Mouse (Mus musculus): ENCODE results near the gene Dzip1.
A peak's percentile ranks its signal among the peaks of the same experiment; 100 is the strongest.

Dzip1 gene

DNA sequence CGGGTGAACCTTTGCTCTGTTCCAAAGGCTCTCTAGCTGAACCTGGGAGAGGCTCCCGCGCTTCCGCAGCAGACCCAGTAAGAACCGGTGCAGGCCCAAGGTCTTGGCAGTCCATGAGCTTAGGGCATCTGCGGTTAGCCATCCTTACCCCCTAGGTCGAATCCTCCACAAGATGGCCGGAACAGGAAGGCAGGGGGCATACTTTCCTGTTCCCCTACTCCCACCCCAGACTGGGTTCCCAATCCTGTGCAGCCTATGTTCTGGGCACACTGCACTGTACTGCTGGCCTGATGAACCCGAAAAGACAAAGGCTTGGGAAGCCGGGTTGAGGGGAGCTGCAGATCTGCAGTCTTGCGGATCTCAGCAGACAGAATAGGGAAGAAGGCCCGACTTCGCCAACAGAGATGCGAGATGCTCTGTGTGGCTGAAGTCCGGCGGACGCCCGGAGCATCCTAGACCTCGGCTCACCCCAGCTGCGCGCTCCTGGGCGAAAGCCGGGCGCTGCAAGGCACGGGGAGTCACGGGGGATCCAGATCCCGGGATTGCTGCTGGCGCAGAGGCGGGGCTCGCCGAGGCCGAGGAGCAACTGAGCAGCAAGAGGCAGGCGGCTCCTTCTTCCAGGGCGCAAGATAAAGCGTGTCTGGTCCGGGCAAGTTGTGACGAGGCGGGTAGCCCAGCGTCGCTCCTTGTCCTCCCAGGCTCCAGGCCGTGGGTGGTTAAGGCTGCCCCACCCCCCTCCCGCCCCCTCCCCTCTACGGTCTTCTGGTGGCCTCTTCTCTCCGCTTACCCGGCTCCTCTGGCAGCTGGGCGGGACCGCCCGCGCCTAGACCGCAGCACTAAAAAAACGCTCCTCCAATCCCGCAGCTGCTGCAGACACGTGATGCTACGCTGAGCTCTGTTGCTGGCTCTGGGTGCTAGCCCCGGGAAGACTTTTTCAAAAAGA is at the start of gene Dzip1:
TSS of gene Dzip1 (minus strand) at position 788 of the 943 bp plus-strand sequence.
- DNase-seq (ENCODE audit: low read depth, low spot score): no peak

DNA sequence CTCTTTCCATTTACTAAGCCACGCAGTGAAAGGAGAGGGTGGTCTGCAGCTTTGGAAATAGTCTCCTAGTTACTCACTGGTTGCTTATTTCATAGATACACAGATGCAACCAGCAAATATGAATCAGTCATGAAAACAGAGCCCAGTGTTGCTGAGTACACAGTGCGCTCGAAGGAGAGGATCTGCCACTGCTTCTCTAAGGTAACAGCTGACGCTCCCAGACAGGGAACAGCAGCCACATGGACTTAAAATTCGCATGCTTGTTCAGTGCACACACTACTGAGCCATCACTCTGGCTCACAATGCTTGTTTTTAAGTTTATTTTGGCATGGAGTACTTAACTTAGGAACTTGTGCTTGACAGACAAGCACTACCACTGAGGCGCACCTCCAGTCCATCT is 47.0 kb upstream of the Dzip1 start:
- no peak for DNase-seq (ENCODE audit: low read depth, low spot score)

DNA sequence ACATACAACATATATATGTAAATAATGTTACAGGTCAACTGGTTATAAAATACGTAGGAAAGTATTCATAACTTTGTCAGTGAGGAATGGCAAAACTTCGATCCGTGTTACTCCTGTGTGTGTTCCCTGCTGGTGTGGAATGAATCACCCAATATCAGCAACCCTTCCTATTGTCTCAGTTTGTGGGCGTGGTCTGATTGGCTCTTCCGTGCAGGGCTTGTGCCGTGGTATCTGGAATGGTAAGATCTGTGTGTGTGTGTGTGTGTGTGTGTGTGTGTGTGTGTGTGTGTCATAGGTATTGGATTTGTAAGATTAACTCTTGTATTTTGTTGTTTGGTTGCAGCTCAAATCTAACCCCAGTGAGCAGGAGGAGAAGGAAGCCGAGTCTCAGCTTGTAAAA is 42.4 kb upstream of the Dzip1 start:
- DNase-seq (ENCODE audit: low read depth, low spot score): no peak

DNA sequence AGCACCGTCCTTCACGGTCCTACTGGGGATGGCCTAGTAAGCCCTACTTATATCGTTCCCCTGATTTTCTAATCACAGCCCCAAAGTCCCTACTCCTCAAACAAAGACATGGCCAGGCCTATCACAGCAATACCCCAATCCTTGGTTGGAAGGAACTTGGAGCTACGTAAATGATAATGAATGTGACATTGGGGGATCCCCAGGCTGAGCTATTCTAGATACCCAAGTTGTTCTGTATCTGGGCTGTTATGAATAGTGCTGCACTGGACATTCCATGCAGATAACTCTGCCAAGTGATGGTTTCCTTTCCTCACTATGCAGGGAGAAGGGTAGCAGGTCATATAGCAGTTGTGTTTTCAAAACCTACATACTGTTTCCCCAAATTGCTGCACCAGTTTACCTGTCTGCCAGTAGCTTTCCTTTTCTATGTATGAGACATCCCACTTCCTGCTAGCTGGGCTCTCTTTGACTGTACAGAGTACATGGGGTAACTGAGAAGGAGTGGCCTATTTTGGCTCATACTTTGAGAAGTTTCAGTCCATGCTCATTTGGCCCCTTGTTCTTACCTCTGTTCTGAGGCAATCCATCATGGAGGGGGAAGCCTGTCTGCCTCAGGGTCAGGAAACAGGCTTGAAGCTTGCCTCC is 40.2 kb upstream of the Dzip1 start:
- DNase-seq (ENCODE audit: low read depth, low spot score): no peak

DNA sequence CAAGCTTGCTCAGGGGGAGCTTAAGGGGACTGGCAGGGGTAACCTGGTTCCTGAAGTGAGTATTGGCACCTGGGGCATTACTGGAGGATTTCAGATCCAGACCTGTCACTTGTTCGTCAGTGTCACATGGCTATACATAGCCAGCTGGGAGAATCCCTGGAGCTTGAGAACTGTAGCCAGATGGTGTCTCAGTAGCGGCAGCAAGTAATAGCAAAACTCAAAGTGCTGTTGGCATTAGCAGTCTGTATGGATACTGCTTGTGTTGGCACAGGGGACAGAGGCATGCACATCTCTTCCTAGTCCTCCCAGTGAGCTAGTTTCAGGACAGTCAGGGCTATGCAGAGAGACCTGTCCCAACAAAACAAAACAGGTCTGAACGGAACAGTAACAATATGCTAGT is 32.8 kb upstream of the Dzip1 start:
- DNase-seq (ENCODE audit: low read depth, low spot score): no peak

DNA sequence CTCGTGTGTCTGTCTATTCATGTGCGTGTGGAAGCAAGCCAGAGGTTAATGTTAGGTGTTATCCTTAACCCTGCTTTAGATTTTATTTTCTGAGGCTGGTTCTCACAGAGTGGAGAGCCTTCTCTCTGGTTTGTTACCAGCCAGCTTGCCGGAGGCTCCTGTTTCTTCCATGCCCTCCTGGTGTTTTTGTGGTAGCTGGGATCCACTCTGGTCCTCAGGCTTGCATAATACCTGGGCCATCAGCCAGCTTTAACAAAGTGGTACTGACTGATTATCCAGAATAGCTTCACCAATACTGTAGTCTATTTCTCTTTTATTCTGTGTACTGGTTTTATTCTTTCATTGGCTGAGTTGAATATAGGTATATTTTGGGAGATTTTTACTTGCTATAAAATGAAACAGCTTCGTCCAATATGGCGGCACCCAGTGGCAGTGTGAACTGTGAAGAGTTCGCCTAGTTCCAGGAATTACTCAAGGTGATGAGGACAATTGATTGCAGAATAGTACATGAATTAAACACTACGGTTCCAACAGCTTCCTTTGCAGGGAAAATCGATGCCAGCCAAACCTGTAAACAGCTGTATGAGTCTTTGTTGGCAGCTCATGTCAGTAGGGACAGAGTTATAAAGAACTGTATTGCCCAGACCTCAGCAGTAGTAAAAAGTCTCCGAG is 26.8 kb upstream of the Dzip1 start:
- DNase-seq (ENCODE audit: low read depth, low spot score): no peak

DNA sequence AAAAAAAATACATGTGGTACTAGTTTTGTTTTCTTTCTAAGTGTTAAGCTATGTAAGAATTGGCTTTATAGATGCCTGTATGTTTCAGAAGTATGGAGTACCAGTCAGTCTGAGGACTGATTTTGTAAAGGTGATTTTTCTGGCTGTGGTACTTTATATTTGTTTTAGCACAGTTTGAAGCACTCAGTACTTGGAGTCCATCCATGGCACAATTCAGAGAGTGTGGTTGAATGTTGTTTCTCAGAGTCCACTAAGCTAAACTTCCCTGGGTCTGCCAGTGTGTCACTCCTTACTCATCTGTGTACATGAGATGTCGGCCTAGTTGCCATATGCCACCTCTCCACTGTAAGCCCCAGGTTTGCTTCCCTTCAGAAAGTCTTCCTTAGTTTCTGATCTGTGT is 23.6 kb upstream of the Dzip1 start:
- DNase-seq (ENCODE audit: low read depth, low spot score): no peak

DNA sequence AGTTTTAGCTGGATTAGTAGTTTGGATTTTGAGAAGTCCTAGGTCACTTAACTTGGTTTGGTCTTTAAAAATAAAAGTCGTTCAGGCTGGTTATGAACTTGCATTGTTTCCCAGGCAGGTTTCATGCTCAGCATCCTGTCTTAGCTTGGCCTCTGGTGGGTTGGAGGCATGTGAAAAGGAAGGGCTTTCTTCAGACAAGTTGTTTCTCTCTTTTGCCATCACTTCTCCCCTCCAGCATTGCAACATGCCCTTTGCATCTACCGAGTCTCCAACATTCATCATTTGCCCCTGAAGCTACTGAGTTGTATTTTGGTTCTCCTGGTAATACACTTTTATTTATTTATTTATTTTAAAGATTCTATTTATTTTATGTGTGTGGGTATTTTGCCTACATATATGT is 19.4 kb upstream of the Dzip1 start:
- DNase-seq (ENCODE audit: low read depth, low spot score): no peak

DNA sequence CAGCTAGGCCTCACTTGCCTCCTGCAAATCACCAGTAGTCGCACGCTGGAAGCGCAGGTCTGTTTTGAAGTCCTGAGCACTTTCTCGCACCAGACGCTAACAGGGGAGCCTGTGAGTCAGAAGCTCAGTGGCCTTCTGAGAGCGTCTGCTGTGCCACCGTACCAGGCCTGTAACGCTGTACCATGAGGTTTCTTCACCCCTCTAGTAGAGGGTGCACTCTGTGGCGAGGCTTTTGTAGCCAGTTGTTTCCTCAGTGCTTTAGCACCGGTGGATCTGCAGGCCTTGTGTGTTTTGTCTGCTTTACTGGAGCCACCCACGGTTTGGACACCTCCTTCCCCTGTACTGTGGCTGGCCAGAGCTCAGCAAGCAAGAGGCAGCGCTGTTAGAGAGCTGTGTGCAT is 16.8 kb upstream of the Dzip1 start:
- DNase-seq (ENCODE audit: low read depth, low spot score): no peak

DNA sequence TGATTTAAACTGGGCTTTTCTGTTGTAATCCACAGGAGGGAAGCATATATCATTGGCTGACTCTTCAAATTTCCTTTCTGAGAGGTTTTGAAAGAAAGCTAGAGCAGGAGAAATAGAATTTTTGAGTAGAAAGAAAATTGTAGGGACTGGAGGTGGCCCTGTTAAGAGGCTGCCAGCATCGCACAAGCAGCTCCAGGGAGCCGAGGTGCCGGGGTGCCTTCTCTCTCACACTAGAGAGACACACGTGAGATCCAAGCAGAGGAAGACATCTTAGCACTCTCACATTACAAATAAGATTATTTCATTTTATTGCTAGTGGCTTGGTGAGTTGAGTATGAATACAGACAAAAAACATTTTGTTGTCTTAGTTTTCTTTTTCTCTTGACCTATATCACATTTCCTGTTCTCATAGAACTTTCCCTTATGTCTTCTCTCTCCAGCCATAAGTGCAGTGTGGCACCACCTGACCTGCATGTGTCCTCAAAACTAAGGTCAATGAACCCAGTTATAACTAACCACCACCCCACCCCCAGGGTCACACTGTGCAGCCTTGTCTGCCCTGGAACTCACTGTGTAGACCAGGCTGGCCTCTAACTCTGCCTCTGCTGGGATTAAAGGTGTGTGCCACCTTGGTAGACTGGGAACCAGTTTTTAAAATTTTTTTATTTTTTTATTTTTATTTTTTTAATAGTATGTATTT is 15.7 kb upstream of the Dzip1 start:
- DNase-seq (ENCODE audit: low read depth, low spot score): no peak

DNA sequence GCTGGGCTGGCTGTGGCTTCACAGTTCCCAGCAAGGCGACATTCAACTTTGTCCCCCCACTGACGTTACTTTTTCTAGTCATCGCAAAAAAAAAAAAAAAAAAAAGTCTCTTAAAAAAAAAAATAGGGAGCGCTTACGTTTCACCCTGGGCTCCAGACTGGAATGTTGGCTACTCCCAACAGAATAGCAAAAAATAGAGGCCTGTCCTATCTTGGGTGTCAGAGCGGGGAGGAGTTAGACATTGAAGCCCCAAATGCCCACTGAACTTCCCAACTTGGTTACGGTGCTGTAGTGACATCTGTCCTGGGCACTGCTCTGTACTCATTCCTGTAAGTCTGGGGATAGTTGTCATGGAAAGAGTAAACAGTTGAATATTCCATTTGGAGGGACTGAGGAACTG is 13.3 kb upstream of the Dzip1 start:
- DNase-seq (ENCODE audit: low read depth, low spot score): peak; percentile 21

DNA sequence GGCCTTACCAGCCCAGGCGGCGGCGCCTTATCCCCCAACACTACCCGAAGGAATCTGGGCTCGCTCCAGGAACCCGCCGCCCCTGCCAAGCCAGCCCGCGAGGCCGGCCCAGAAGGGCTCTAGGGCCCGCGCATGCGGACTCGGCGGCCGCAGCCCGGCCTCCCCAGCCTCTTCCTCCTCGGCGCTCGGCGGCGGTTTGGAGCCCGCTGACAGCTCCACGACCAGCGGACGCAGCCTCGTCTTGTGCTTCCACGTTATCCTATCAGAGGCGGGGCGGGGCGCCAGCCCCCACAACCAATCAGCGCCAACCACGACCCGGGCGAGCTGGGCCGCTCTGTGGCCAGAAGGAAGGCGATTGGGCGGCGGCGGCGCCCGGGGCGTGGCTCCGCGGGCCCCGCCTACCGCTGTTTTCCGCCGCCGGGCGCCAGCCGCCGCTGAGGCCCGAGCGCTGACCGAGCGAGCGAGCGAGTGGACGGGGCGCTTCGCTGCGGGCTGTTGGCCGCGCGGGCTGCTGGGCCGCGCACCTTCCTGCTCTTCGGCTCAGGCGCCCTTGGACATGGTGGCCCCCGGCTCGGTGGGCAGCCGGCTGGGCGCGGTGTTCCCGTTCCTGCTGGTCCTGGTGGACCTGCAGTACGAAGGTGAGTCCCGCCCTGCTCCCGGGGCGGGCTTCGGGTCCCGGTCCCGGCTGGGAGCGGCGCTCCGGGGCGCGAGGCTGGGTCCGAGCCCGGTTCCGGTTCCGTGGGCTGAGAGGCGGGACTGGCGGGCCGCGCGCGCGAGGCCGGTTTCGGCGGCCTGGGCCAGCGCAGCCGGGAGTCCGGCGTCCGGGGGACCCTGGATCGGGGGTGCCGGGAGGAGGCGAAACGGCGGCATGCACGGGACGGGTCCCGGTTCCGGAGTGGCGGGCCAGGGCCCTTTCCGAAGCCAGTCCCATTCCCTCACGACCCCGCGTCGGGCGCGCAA is 12.6 kb upstream of the Dzip1 start, which contains the start of gene Dnajc3:
TSS of gene Dnajc3 (plus strand) at position 444 of the 960 bp plus-strand sequence.
- peak; percentile 95 for DNase-seq (ENCODE audit: low read depth, low spot score)

DNA sequence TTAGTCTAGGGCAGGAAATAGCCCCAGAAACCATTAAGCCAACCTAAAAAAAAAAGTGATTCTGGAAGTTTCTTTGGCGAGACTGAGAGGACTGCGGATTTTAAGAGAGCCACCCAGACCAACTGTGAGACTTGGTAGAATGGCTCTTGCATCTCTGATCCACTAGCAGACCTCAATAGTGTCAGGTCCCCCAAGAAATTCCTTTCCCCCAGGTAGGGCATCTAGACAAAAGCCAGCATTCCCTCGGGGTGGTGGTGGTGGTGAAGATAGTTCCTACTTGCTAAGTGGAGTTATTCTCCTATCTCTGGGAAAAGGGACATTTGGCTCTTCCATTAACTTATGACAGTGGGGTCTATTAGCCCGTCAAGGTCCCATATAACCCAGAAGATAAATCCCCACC is 11.7 kb upstream of the Dzip1 start:
- DNase-seq (ENCODE audit: low read depth, low spot score): no peak

DNA sequence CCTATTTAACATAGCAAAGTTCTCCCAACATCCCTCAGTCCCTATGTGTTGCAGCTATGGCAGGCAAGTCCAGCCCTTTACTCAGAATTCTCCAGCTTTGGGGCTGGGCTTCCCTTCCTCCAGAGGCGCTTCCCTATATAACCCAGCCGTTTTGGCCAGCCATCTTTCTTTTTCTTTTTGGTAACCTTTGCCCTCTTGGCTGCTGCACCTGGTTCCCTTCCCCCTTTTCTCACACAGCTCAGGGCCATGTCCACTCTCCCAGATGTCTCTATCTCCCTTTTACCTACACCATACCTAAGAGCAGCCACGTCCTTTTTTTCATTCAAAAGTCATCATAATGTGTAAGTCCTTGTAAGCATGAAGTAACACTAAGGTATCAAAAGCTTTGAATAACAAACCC is 11.0 kb upstream of the Dzip1 start:
- DNase-seq (ENCODE audit: low read depth, low spot score): no peak

DNA sequence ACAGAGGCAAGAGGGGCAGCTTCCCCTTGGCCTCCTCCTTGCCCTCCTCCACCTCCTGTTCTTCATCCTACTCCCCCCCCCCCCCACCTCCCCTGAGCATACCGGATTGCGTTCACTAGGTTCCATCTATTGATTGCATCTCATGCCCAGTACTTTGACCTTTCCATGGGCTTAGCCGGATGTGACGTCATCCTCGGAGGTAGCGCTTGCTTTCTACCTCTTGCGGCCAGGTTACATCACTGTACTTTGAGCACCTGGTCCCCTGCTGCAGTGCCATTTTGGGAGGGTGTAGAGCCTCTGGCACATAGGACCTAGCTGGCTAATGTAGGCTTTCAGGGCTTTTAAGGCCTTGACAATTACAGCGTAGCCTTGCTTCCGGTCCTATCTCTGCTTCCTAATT is 9.4 kb upstream of the Dzip1 start:
- DNase-seq (ENCODE audit: low read depth, low spot score): no peak

DNA sequence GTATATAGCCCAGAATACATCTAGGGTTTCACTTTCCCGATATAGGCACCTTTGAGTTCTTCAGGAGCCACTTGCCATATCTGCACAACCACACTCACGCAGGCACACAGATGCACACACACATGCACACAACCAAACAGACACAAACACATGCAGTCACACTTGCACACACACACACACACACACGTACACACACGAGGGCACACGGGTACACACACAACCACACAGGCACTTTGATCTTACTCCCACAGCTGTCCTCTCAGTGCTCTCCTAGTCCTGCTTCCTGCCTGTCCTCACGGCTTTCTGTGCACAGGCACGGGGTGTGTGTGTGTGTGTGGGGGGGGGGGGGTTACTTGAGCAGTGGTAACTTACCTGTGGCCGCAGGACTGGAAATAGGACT is 7.7 kb upstream of the Dzip1 start:
- no peak for DNase-seq (ENCODE audit: low read depth, low spot score)

DNA sequence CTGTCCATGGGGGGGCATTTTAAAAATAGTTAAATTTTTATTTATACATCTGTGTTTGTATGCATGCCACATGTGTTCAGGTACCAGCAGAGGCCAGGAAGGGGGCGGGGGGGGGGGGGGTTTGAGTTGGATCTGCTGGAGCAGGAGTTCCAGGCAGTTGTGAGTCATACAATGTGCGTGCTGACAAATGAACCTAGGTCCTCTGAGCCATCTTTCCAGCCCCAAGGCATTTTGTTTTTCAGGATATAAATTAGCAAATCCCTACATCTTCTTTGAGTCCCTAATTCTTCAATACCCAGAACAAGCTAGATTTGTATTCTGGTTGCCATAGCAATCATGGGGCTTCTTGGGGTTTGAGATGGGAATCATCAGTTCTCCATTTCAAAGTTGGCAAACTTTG is 5.9 kb upstream of the Dzip1 start:
- DNase-seq (ENCODE audit: low read depth, low spot score): no peak

DNA sequence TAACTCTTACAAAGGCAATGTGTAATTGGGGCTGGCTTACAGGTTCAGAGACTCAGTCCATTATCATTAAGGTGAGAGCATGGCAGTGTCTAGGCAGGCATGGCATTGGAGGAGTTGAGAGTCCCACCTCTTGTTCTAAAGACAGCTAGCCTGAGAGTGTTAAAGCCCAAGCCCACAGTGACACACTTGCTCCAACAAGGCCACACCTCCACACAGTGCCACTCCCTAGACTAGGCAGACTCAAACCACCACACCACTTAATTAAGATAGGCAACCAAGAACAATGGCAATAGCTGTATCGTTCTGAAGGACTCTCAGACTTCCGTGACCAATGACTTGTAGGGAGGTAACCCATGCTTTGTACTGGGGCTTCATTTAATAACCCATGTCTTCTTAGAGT is 5.5 kb upstream of the Dzip1 start:
- no peak for DNase-seq (ENCODE audit: low read depth, low spot score)

DNA sequence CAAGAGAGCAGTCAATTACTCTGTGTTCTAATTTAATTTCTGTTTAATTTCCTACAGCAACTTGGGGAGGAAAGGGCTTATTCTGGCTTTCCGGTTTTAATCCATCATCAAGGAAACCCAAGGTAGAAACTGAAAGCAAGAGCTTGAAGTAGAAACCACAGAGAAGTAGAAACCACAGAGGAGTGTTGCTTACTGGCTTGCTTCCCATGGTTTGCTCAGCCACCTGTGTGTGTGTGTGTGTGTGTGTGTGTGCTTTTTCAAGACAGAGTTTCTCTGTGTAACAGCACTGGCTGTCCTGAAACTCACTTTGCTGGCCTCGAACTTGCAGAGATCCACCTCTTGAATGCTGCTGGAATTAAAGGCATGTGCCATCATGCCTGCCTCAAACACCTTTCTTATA is 4.5 kb upstream of the Dzip1 start:
- no peak for DNase-seq (ENCODE audit: low read depth, low spot score)

DNA sequence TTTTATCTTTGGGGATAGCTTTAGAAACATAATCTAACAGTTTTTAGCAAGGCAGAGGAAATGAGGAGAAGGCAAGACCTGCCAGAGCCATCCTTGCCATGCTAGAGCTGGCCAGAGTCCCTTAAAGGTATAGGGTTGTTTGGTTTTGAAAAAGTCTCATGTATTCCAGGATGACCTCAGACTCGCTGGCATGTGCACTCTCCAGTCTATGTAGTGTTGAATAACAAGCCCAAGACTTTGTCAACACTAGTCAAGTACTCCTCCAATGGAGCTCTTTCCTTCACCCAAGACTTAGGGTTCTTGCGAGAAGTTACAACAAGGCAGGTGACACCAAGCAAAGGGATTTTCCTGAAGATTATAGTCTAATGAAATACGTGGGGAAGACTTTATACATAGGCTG is 3.3 kb upstream of the Dzip1 start:
- no peak for DNase-seq (ENCODE audit: low read depth, low spot score)

DNA sequence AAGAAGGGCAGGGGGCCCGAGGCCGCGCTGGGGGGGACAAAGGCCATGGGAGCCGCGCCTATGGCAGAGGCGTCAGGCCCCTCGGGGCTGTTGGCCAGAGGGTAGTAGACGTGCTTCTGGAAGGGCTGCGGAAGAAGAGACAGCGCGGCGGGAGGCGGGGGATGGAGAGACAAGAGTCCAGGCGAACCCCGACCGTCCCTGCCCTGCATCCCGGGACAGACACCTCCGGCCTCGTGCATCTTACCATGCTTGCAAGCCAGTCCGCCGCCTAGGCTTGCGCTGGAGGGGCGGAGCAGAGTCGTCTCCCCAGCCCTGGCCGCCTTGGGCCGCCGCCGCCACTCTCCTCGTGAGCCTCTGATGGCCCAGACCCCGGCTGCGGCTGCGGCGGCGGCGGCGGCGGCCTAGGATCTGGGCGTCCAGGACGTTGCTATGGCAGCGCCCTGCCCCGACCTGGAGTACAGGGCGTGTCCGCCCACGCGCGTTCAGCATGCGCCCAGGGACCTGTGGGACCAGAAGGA is 2.5 kb downstream of the Dzip1 start:
- DNase-seq (ENCODE audit: low read depth, low spot score): no peak

Data from c-Kit-negative CD71-positive TER-119-positive erythroid progenitor cells, embryonic 14.5 days (primary cell).